Mouse (Mus musculus) lung, postnatal 4 days (tissue): ENCODE data around the gene Gm28374.
"Not testable (repeated sequence)": the region's sequence is repeated elsewhere in the genome, so short reads cannot be mapped to it uniquely, and the experiment has no call there.

Experiments
- DNase-seq, 2 experiments: peaks; one replicate each; pipeline ENCODE4 v3.0.0; 2021

Gene Gm28374

DNA sequence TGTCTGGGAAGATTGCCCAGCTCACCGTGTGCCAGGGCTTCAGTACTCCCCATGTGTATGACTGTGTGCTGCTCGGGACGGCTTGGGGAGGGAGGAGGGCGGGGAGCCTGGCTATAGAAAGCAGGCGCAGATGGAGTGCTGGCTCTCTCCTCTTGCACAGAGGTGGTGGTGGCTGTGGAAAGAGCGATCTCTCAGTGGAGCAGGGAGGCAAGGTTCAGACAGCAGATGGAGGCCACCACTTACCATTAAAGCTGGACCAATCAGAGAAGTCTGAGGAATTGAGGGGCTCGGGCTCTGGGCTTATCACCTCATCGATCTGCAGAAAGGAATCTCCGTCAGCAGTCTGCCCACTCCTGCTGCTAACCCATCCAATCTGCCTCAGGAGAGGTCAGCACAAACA lies at the start of gene Gm28374:
TSS of gene Gm28374 (minus strand) at position 101 of the 400 bp plus-strand sequence.
- DNase-seq, result no peak

DNA sequence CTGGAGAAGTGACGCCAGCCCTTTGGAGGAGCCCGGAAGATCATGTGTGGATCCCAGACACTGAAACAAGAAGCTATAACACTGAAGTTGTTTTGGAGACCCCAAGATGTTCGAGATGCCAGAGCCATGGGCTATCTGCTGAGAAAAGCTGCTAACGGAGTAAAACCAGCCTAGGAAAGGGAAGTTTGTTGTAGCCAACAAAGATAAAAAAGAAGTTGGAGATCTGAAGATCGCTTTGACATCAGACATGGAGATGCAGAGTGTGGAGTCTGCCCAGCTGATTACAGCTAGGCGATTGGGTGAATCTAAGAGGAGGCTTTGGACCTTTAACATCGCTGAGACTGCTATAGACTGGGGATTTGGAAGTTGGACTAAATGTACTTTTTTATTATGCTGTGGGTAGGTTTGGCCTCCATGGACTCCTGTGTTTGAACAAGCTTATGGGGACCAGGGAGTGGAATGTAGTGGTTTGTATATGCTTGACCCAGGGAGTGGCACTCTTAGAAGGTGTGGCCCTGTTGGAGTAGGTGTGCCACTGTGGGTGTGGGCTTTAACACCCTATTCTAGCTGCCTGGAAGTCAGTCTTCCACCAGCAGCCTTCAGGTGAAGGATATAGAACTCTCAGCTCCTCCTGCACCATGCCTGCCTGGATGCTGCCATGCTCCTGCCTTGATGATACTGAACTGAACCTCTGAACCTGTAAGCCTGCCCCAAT lies 48.5 kb upstream of the Gm28374 start:
- not testable (repeated sequence) for DNase-seq

DNA sequence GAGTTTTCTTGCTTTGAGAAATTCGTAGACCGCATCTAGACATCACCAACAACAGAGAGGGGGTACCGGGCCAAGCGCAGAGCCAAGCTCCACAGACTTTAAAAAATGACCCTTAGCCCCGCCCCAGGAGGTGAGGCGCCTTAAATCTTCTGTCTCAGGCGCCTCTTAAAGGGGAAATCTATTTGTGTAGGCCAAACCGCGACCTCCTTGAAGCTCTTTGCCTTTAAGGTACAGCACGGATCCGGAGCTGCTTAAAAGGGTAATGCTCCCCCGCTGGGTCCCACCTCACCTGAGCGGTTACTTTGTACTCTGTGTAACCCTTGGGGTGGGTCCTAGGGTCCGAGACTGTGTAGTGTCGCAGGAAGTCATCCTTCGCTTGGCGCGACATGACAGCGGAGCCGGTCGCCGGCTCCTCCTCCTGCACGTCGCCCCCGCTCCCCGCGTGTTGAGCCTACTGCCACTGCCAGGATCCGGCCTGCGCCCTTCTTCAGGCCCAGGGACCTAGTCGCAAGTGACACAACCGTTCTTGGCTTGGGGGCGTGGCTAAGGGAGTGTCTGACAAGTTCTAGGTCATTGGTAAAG lies 45.8 kb upstream of the Gm28374 start, which contains the start of gene Snx15:
TSS of gene Snx15 (minus strand) at position 545 of the 582 bp plus-strand sequence.
- peak; percentile 96 to 98 for DNase-seq

DNA sequence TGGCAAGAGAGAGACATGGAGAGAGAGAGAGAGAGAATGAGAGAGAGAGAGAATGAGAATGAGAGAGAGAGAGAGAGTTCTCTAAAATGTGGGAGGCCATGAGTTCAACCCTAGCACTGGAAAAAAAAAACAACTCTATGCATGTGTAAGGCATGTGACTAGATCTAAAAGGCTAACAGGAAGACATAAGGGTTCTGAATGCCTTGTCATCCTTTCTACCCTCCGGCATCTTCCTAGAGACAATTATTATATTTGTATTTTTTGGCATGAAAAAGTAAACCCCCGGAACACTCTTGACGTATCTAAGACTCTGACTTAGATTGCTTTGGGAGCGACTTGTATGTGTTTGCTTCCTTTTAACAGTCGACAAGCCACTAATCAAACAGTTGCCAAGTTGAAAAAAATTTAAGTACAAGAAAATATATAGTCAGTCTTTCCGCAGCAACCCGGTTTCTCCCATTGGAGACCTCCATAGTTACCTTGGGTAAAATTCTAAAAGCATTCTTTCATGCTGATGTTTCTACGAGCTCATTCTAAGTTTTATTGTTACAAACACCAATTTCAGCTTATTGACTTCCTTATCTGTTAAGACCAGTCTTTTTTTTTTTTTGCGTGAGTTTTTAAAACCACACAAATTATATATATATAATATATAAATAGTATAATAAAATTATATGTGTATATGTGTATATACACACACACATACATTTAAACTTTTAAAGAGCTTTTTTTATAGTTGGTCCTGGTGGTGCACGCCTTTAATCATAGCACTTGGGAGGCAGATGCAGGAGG lies 44.9 kb upstream of the Gm28374 start:
- no peak for DNase-seq

DNA sequence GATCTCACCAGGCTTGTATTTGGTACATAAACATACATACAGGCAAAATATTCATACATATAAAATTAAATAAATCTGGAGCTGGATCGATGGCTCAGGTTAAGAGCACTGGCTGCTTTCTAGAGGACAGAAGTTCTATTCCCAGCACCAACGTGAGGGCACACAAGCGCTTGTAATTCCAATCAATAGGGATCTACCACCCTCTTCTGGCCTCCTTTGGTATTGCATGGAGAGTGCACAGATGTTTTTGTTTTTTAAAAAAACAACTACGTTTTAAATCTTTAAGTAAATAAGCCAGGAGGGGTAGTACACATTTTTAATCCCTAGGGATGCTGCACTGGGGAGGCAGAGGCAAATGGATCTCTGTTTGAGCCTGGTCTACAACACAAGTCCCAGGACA lies 44.2 kb upstream of the Gm28374 start:
- DNase-seq, result peak in 1 of 2 experiments; percentile 66

DNA sequence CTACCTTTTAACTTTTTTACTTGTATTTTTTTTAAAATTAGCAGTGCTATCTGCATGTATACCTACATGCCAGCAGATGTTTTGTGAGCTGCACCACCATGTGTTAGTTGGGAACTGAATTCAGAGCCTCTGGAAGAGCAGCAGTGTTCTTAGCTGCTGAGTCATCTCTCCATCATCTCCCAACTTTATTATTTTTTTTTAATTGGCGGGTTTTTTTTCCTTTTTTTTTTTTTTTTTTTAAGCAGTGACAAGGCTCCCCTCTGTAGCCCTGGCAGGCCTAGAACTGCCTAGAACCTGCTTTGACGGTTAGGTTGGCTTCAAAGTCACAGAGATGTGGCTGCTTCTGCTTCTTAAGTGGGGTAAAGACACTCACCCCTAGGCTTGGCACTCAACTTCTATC lies 42.8 kb upstream of the Gm28374 start:
- no peak for DNase-seq

DNA sequence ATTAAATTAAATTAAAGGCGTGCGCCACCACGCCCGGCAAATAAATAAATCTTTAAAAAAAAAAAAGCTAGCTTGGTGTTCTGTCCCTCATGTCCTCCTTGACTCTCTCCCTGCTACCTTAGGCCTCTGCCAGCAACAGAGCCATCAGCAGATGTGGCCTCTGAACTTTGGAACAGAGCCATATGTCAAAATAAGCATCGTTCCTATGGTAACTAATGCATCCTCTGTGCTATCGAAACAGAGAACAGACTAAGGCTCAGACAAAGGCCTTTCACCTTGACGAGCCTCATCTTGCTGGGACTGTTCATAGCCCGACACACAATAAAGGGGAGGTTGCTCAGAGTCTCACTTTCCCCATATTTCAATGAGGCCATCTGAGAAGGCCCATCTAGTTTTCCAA lies 41.3 kb upstream of the Gm28374 start:
- no peak for DNase-seq

DNA sequence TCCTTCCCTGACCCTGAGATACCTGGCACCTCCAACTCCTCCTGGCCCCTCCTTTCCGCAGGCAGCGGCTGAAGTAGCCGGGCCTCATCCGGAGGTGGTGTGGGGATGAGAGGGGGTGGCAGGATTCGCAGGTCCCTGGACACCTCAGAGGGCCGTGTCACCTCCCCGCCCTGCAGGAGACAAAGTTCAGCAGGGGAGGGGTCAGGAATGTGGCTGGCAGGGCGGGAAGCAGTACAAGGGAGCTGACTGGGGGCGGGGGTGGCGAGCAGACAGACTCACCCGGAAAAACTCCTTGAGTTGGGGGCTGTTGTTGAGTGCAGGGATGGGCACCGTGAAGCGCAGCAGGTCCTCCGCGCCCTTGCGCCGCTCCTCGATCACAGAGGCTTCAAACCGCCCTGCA lies 39.7 kb upstream of the Gm28374 start:
- DNase-seq, result no peak

DNA sequence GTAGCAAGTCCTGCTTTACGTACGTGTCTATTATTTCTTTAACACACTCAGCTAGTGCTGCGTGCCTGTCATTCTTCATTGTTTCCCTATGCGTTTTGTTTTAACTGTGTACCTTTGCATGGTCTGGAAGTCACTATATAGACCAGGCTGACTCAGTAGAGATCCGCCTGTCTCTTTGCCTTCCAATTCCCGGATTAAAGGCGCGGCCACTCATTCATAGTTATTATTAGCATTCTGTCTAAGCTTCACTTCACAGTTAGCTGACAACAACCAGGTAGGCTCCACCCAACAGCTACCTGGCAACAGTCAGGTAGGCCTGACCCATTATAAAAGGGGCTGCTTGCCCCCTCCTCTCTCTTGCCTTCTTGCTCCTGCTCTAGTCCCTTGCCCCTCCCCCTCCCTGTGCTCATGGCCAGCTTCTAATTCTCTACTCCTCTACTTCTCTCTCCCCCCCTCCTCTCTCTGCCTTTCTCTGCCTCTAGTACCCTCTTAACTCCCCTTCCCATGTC lies 36.7 kb upstream of the Gm28374 start:
- no peak for DNase-seq

DNA sequence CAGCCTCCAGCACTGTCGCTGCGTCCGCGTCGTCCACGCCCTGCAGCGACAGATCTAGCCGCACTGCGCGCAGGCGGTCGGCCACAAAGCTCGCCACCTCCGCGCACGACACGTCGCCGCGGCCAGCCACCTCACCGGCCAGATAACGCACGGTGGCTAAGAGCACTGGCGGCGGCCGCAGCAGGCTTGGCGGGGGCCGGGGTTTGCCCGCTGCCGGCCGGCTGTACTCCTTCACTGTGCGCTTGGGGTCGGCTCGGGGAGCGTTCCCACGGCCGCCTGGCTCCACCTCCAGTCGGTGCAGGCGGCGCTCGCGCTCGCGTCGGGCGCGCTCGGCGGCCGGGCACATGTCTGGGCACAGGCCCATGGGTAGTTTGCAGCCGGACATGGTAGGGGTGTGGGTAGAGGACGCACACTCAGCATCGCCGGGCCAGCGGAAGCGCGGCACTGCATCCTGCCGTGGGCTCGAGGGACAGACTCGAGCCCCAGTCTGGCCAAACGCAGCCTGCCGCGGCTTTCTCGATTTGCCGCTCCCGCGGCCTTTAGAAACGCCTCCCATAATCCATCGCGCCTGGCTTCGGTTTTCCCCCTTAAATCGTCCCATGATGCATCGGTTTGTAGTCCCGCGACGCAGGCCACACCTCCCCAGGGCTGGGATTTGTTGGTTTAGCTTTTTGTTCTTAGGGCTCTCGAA lies 36.1 kb upstream of the Gm28374 start, which contains the start of gene Sac3d1:
TSS of gene Sac3d1 (minus strand) at position 665 of the 691 bp plus-strand sequence.
- peak; percentile 91 to 92 for DNase-seq

DNA sequence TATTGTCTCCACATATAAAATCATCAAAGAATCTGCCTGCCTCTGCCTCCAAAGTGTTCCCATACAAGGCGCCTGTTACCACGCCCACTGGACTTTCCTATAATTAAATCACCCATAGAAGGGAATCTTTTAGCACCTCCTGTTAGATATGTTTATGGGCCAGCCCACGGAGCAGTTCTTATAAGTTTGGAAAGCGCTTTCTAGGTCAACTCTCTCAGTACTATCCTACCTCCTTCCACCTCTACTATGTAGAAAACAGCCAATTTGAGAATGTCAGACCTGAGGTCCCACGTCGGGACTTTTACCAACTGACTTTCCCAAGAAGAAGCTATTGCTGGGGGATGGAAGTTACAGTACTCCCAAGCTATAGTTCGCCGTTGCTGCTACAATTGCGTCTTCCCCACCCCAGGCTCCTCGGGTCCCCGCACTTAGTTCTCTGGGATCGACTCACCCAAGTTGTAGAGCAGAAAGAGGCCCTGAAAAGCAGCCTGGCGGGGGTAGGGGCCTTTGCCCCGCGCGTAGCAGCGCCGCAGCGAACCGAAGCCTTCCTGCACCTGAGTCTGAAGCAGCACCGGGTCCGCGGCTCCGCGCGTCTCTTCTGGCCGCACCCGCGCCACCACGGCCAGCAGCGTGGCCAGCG lies 35.4 kb upstream of the Gm28374 start:
- DNase-seq, result no peak

DNA sequence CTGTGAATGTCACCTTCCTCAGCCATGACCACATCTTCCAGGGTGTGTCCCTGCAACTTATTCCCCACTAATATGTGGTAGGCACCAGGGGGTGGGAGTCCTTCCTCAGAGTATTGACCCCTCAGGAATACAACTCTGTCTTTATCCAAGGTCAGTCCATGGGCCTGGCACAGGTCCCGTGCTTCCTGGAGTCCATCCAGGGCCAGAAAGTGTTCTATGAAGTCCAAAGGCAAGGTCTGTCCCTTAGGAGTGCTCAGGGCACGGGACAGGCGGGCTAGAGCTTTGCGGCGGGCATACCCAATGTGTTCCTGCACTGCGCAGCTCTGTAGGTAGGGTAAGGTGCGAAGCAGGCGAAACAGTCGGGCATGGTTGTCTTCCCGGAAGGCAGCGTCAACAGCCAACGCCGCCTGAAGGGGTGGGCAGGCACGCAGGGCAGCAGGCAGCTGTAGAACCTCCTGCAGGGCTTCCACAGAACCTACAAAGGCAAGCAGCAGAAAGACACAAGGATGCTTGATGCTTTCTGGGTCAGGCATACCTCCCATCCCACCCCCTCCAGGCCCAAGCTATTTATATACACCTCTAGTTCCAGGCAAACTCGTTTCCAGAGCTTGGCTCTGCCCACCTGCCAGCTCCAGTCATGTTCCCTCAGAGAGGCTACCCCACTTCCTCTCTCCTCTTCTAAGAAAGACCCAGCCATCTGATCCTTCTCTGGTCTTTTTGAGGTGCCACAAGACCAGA lies 34.2 kb upstream of the Gm28374 start:
- no peak for DNase-seq

DNA sequence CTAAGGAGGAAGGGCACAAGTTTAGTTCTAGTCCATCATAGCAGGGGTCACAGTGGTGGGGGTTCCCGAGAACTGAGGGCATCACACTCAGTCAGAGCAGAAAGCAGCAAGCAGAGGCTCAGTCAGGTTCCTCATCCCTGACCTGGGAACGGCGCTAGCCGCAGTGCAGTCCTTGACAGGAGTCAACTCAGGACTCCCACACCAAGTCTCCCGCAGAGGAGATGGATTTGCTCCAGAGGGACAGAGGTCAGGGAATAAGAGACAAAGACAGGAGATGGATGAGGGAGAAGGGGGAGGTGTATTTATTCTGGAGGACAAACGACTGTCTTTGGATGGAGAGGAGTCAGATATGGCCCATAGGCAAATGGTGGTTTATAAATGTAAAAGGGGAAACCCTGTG lies 31.1 kb upstream of the Gm28374 start:
- DNase-seq, result no peak

DNA sequence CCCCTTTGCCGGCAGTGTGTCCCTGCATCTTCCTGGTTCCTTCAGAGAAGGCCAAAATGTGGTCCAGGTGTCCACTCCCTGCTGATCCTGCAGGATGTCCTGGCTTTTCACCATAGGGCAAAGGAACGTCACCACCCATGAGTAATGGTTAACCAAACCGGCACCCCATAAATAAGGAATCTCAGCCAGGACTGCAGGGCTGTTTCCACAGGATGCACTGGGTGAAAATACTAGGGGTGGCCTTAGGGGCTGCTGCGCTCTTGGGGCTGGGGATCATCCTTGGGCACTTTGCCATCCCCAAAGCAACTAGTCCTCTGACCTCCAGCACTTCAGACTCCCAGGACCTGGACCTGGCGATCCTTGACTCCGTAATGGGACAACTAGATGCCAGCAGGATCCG lies 23.5 kb upstream of the Gm28374 start, which contains the start of gene Naaladl1:
TSS of gene Naaladl1 (plus strand) at position 197 of the 400 bp plus-strand sequence.
- DNase-seq, result no peak

DNA sequence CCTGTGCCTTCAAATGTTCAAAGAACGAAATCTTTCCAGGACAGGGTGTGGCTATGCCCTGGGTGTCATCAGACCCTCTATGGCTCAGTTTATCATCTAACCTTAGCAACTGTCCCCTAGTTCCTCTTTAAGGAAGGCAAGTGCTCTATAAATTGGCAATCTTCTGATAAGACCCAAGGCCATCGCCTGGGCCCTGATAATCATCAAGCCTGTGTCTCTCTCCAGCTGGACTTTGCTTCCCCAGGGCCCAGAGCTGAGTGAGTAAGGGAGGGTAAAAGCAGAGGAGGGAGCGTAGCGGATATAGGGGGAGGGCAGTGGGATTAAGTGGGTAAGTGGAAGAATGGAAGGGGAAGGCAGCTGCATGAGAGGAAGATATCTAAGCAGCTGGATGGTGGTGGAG lies 22.4 kb upstream of the Gm28374 start:
- DNase-seq, result no peak

DNA sequence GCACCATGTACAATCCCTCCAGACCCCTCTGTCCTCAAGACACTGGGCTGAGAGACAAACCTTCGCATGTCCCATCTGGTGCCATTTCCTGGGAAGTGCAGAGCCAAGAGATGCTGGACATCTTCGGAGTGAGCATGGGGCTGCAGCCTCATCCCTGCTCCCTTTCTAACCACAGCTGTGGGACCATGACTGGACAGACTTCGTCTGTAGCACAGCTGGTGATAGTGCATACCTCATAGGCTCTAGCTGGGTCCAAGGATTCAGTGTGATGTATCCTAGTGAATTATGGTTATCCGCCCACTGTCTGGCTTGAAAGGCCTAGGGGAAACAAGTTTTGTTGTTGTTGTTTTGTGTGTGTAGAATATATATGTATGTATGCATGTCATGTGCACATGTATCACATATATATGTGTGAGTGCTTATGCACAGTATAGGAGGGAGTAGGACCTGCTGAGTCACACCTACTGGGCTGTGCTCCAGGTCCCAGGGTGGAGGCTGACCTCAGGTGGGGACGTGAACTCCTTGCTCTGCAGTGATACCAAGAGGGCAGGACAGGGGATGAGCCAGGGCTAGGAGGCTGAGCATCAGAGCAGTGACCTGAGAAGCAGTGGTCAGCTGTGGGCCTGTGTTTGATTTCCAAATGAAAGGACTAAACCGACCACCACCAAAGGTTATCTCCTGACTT lies 20.3 kb upstream of the Gm28374 start:
- no peak for DNase-seq

DNA sequence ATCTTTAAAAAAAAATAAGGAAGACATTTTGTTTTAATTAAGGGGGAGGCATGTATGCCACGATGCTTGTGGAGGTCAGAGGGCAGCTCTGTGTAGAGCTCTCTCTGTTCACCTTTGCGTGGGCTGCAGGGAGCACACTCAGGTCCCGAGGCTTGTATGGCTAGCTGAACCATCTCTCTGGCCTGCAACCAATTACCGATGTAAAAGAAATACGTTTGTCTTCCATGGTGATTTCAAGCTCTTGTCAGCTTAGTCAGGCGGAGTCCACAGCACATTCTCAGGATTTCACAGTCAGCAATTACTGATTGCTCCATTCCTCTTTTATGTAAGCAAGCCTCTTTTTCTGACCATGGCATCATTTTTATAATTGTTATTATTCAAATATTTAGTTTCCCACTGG lies 19.1 kb upstream of the Gm28374 start:
- DNase-seq, result no peak

DNA sequence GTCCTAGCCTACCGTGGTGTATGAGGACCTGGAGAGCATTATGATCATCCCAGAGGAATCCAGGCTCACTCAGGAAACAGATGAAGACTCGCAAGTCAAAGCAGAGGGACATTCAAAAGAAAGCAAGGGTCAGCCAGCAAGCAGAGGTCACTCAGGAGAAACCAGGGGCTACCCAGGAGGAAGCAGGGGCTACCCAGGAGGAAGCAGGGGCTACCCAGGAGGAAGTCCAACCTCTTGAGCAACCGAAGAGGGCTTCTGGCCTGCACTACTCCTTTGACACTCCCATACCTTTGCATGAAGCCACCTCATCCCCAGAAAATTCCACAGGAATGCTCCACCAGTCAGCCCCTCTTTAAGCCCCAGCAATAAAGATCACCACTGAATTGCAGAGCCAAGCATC lies 15.8 kb upstream of the Gm28374 start:
- DNase-seq, result no peak

DNA sequence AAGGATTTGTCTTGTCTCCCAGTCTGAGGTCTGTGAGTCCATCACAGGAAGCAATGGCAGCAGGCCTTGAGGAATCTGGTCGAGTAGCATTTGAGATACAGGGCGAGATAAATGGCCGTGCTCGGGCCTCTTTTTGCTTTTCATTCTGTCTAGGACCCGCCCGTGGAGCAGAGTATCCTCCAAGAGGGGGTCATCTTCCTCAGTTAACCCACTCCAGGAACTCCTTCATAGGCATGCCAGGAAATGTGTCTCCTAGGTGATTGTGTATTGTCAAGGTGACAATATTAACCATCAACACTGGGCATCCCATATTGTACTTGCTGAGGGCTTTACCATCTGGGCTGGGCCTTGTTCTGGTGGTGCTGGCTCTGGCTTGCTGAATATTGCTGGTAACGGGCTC lies 12.1 kb upstream of the Gm28374 start, which contains the start of gene AC131692.1:
TSS of gene AC131692.1 (plus strand) at position 301 of the 400 bp plus-strand sequence.
- DNase-seq, result no peak

DNA sequence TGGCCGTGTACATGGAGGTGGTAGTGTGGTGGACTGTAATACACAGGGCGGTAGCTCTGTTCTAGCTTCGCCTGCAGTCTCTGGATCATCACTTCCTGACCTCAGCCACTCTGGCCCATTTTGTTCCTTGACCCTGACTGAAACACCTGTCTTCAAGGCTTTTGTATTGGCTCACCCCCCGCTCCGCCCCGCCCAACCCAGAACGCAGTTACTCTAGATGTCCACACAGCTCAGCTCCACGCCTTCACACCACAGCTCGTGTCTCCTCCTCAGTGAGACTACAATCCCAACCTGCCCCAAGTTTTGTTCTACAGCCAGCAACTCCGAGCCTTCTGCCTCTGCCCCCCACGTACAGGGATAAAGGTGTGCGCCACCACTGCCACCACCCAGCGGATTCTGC lies 6.8 kb upstream of the Gm28374 start:
- no peak for DNase-seq

DNA sequence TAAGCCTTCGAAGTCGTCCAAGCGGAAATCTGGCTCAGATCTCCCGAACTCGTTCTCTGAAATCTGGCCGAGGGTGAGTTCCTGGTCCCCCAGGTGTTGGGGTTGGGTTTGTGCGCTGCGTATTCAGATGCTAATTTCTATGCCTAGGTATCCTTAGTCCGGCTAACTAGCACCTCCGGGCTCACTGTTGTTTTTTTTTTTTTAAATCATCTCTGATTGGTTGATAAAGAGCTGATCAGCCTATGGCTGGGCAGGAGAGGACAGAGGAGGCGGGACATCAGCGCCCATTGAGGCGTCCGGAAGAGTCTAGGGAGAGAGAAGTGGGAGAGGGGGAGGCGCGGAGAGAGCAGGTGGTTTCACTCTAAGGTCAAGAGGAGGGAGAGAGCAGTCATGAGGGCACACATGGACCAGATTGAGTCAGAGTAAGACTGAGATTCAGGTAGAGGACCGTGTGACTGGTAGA lies 3.4 kb upstream of the Gm28374 start:
- DNase-seq, result peak; percentile 69 to 74
